Mouse (Mus musculus) CH12.LX (cell line): ENCODE results near the gene Polr2b. TPM values are rescaled to one million over a fixed set of nuclear protein-coding genes. Genes with fewer than 3 reads are reported as not detected.
A peak's percentile ranks its signal among the peaks of the same experiment; 100 is the strongest.

Experiments used
- DNase-seq: peaks from one replicate; pipeline ENCODE4 v3.0.0-alpha.2; 2013; ENCODE audit errors: extremely low read depth
- H3K27ac ChIP-seq: 2 replicates; pipeline ENCODE4 v1.5.1; 2012; ENCODE audit warnings: low read depth, mild to moderate bottlenecking, control low read depth, moderate library complexity; ENCODE audit not compliant: insufficient read depth
- H3K27me3 ChIP-seq: replicated peaks from 2 replicates; pipeline ENCODE3; 2012; ENCODE audit warnings: inconsistent platforms
- H3K36me3 ChIP-seq, 2 experiments: replicated peaks in 1 of 2; 2 replicates each; pipeline versions ENCODE3 to v1.6.1; 2012; ENCODE audit warnings: inconsistent platforms in 1 of 2, low read length in 1 of 2, mild to moderate bottlenecking in 1 of 2, mixed read lengths in 1 of 2, moderate library complexity in 1 of 2; ENCODE audit not compliant: control insufficient read depth in 1 of 2, insufficient read depth in 1 of 2
- H3K4me1 ChIP-seq, 2 experiments: 2 replicates each; pipeline ENCODE4 v1.6.1; 2012; ENCODE audit warnings: inconsistent platforms in 1 of 2, moderate library complexity in 1 of 2; ENCODE audit not compliant: insufficient read depth in 2 of 2, control insufficient read depth in 1 of 2
- H3K4me2 ChIP-seq: 2 replicates; pipeline ENCODE4 v1.6.1; 2012; ENCODE audit warnings: low read depth, mild to moderate bottlenecking, control low read depth; ENCODE audit not compliant: poor library complexity, insufficient read depth, severe bottlenecking
- H3K4me3 ChIP-seq, 3 experiments: fragments of 150-350 bp in 1 of 3; sonication (generic) in 1 of 3; replicated peaks in 1 of 3; 2 replicates each; pipeline versions ENCODE3 to v1.5.1; 2011 to 2012; ENCODE audit warnings: low read depth in 2 of 3, low read length in 2 of 3, mild to moderate bottlenecking in 2 of 3, moderate library complexity in 2 of 3, control low read depth in 1 of 3, improper control_type of control experiment in 1 of 3, inconsistent platforms in 1 of 3, mixed read lengths in 1 of 3; ENCODE audit not compliant: poor library complexity in 1 of 3
- H3K79me2 ChIP-seq: replicated peaks from 2 replicates; pipeline ENCODE4 v1.6.1; 2012; ENCODE audit warnings: mild to moderate bottlenecking, moderate library complexity; ENCODE audit not compliant: control insufficient read depth, poor library complexity, insufficient read depth, severe bottlenecking; ENCODE audit errors: extremely low read depth
- H3K9ac ChIP-seq: 2 replicates; pipeline ENCODE4 v1.6.1; 2012; ENCODE audit warnings: low read depth, mild to moderate bottlenecking, control low read depth, moderate library complexity; ENCODE audit not compliant: insufficient read depth
- H3K9me3 ChIP-seq: replicated peaks from 2 replicates; pipeline ENCODE3; 2012; ENCODE audit warnings: low read length, inconsistent platforms, mixed read lengths
- BHLHE40 ChIP-seq: IDR thresholded peaks from 2 replicates; pipeline ENCODE4 v1.6.1; 2011; ENCODE audit warnings: mild to moderate bottlenecking, low read depth, low read length, improper control_type of control experiment
- CHD1 ChIP-seq: IDR thresholded peaks from 2 replicates; pipeline ENCODE4 v1.6.1; 2012; ENCODE audit warnings: low read depth, low read length, improper control_type of control experiment, inconsistent platforms
- CHD2 ChIP-seq: IDR thresholded peaks from 2 replicates; pipeline ENCODE4 v1.6.1; 2011; ENCODE audit warnings: low read length, improper control_type of control experiment
- CTCF ChIP-seq, 2 experiments: IDR thresholded peaks in 1 of 2; conservative IDR thresholded peaks in 1 of 2; 2 replicates each; pipeline ENCODE4 v1.5.1; 2011 to 2012; ENCODE audit warnings: low read depth in 2 of 2, low read length in 2 of 2, improper control_type of control experiment in 1 of 2, inconsistent platforms in 1 of 2, mild to moderate bottlenecking in 1 of 2, moderate library complexity in 1 of 2
- E2F4 ChIP-seq: IDR thresholded peaks from 2 replicates; pipeline ENCODE4 v1.6.1; 2011; ENCODE audit warnings: low read depth, low read length, improper control_type of control experiment; ENCODE audit not compliant: insufficient replicate concordance
- ELF1 ChIP-seq: IDR thresholded peaks from 2 replicates; pipeline ENCODE4 v1.6.1; 2014; ENCODE audit warnings: low read depth, mild to moderate bottlenecking, inconsistent platforms, low read length, improper control_type of control experiment
- EP300 ChIP-seq: IDR thresholded peaks from 2 replicates; pipeline ENCODE4 v1.6.1; 2011; ENCODE audit warnings: low read length, improper control_type of control experiment
- ETS1 ChIP-seq: conservative IDR thresholded peaks from 2 replicates; pipeline ENCODE4 v1.6.1; 2012; ENCODE audit warnings: low read depth, mild to moderate bottlenecking, inconsistent platforms, low read length, improper control_type of control experiment, moderate library complexity
- GABPA ChIP-seq: IDR thresholded peaks from 2 replicates; pipeline ENCODE4 v1.6.1; 2012; ENCODE audit warnings: low read depth, low read length, improper control_type of control experiment, inconsistent platforms; ENCODE audit not compliant: insufficient replicate concordance
- HCFC1 ChIP-seq: IDR thresholded peaks from 2 replicates; pipeline ENCODE4 v1.6.1; 2012; ENCODE audit warnings: low read depth, mild to moderate bottlenecking, inconsistent platforms, low read length, improper control_type of control experiment
- IRF4 ChIP-seq: IDR thresholded peaks from 2 replicates; pipeline ENCODE4 v1.6.1; 2014; ENCODE audit warnings: low read depth, mild to moderate bottlenecking, inconsistent platforms, low read length, improper control_type of control experiment
- JUN ChIP-seq: IDR thresholded peaks from 2 replicates; pipeline ENCODE4 v1.6.1; 2011; ENCODE audit warnings: low read depth, mild to moderate bottlenecking, low read length, improper control_type of control experiment, moderate library complexity; ENCODE audit not compliant: insufficient read depth
- JUND ChIP-seq: conservative IDR thresholded peaks from 2 replicates; pipeline ENCODE4 v1.6.1; 2011; ENCODE audit warnings: low read depth, low read length, improper control_type of control experiment
- KAT2A ChIP-seq: IDR thresholded peaks from 2 replicates; pipeline ENCODE4 v1.6.1; 2012; ENCODE audit warnings: low read length, improper control_type of control experiment, inconsistent platforms; ENCODE audit not compliant: insufficient replicate concordance
- MAFK ChIP-seq: IDR thresholded peaks from 2 replicates; pipeline ENCODE4 v1.6.1; 2011; ENCODE audit warnings: low read length, improper control_type of control experiment; ENCODE audit not compliant: insufficient replicate concordance
- MAX ChIP-seq: IDR thresholded peaks from 2 replicates; pipeline ENCODE4 v1.6.1; 2011; ENCODE audit warnings: low read length, improper control_type of control experiment
- MAZ ChIP-seq: IDR thresholded peaks from 2 replicates; pipeline ENCODE4 v1.6.1; 2012; ENCODE audit warnings: low read depth, mild to moderate bottlenecking, inconsistent platforms, low read length, improper control_type of control experiment, moderate library complexity
- MEF2A ChIP-seq: IDR thresholded peaks from 2 replicates; pipeline ENCODE4 v1.6.1; 2014; ENCODE audit warnings: low read depth, mild to moderate bottlenecking, inconsistent platforms, low read length, improper control_type of control experiment, borderline replicate concordance
- MXI1 ChIP-seq: IDR thresholded peaks from 2 replicates; pipeline ENCODE4 v1.6.1; 2011; ENCODE audit warnings: mild to moderate bottlenecking, low read depth, low read length, improper control_type of control experiment
- MYC ChIP-seq: IDR thresholded peaks from 2 replicates; pipeline ENCODE4 v1.6.1; 2011; ENCODE audit warnings: low read depth, mild to moderate bottlenecking, improper control_type of control experiment, low read length
- NELFE ChIP-seq: IDR thresholded peaks from 2 replicates; pipeline ENCODE4 v1.6.1; 2011; ENCODE audit warnings: low read depth, low read length, improper control_type of control experiment
- NRF1 ChIP-seq: IDR thresholded peaks from 2 replicates; pipeline ENCODE4 v1.6.1; 2014; ENCODE audit warnings: low read depth, mild to moderate bottlenecking, inconsistent platforms, low read length, improper control_type of control experiment, moderate library complexity
- PAX5 ChIP-seq: IDR thresholded peaks from 2 replicates; pipeline ENCODE4 v1.6.1; 2012; ENCODE audit warnings: low read length, inconsistent platforms, mixed read lengths
- POLR2A ChIP-seq: IDR thresholded peaks from 2 replicates; pipeline ENCODE4 v1.6.1; 2011; ENCODE audit warnings: low read depth, mild to moderate bottlenecking, improper control_type of control experiment, low read length
- POLR2AphosphoS2 ChIP-seq: IDR thresholded peaks from 2 replicates; pipeline ENCODE4 v1.6.1; 2011; ENCODE audit warnings: low read depth, low read length, improper control_type of control experiment
- RAD21 ChIP-seq: IDR thresholded peaks from 2 replicates; pipeline ENCODE4 v1.6.1; 2011; ENCODE audit warnings: low read depth, mild to moderate bottlenecking, low read length, improper control_type of control experiment, moderate library complexity
- RCOR1 ChIP-seq: conservative IDR thresholded peaks from 2 replicates; pipeline ENCODE4 v1.6.1; 2012; ENCODE audit warnings: low read depth, mild to moderate bottlenecking, inconsistent platforms, low read length, improper control_type of control experiment
- SIN3A ChIP-seq: IDR thresholded peaks from 2 replicates; pipeline ENCODE4 v1.6.1; 2012; ENCODE audit warnings: low read length, improper control_type of control experiment, inconsistent platforms
- SMC3 ChIP-seq: IDR thresholded peaks from 2 replicates; pipeline ENCODE4 v1.6.1; 2011; ENCODE audit warnings: low read depth, low read length, improper control_type of control experiment
- TBP ChIP-seq: conservative IDR thresholded peaks from 2 replicates; pipeline ENCODE4 v1.6.1; 2011; ENCODE audit warnings: low read depth, low read length, improper control_type of control experiment
- TCF12 ChIP-seq: IDR thresholded peaks from 2 replicates; pipeline ENCODE4 v1.6.1; 2014; ENCODE audit warnings: low read depth, mild to moderate bottlenecking, inconsistent platforms, low read length, improper control_type of control experiment
- UBTF ChIP-seq: IDR thresholded peaks from 2 replicates; pipeline ENCODE4 v1.6.1; 2012; ENCODE audit warnings: low read depth, mild to moderate bottlenecking, inconsistent platforms, low read length, improper control_type of control experiment, moderate library complexity
- USF1 ChIP-seq: IDR thresholded peaks from 2 replicates; pipeline ENCODE4 v1.6.1; 2014; ENCODE audit warnings: low read depth, mild to moderate bottlenecking, inconsistent platforms, low read length, improper control_type of control experiment
- USF2 ChIP-seq: conservative IDR thresholded peaks from 2 replicates; pipeline ENCODE4 v1.6.1; 2011; ENCODE audit warnings: low read depth, low read length, improper control_type of control experiment
- ZC3H11A ChIP-seq: IDR thresholded peaks from 2 replicates; pipeline ENCODE4 v1.6.1; 2012; ENCODE audit warnings: low read depth, mild to moderate bottlenecking, inconsistent platforms, low read length, improper control_type of control experiment
- ZKSCAN1 ChIP-seq: IDR thresholded peaks from 2 replicates; pipeline ENCODE4 v1.6.1; 2012; ENCODE audit warnings: low read depth, inconsistent platforms, low read length, improper control_type of control experiment, borderline replicate concordance
- ZMIZ1 ChIP-seq: IDR thresholded peaks from 2 replicates; pipeline ENCODE4 v1.6.1; 2012; ENCODE audit warnings: low read depth, mild to moderate bottlenecking, inconsistent platforms, low read length, improper control_type of control experiment
- ZNF384 ChIP-seq: IDR thresholded peaks from 2 replicates; pipeline ENCODE4 v1.6.1; 2012; ENCODE audit warnings: low read depth, low read length, improper control_type of control experiment, inconsistent platforms
- dilution Hi-C: fragments of 300-500 bp; cut with MboI; formaldehyde crosslinking; loops from 2 replicates; pipeline ENCODE4 v1.14.3; 2020; ENCODE audit warnings: low sequenced_read_pairs; ENCODE audit not compliant: extremely low pct_unique_long_range_greater_than_20kb, extremely low pct_ligation_motif_present
- in situ Hi-C: fragments of 300-500 bp; cut with MboI; formaldehyde crosslinking; loops from 3 replicates; pipeline ENCODE4 v1.14.3; 2019; ENCODE audit warnings: low sequenced_read_pairs, low pct_ligation_motif_present, low pct_unique_long_range_greater_than_20kb, mixed read lengths
- polyA plus RNA-seq: library from polyadenylated mRNA; unstranded; fragments of >175 nt; gene quantifications from 2 replicates; pipeline ENCODE4 v1.2.1, GENCODE M21; 2012; ENCODE audit warnings: low read depth; ENCODE audit not compliant: insufficient read length
- total RNA-seq, 2 experiments: library from RNA; depleted of rRNA; stranded (reverse); fragments of 300-350 nt in 1 of 2; fragments of >200 nt in 1 of 2; gene quantifications; 2 replicates each; pipeline ENCODE4 v1.2.3; 2012 to 2014

The Polr2b gene
- total and polyA plus RNA-seq, 3 experiments: 88.0 to 133 (median 119) TPM

- no peak overlapping the region for H3K9ac ChIP-seq
- DNase-seq: peak; percentile 91
- no peaks in the 10 kb centered on the region for H3K27me3 ChIP-seq
- H3K4me1 ChIP-seq: peaks cover 10 to 31% of the 10 kb centered on the region in 2 experiments
- H3K4me2 ChIP-seq: peak overlapping the region; percentile 88
- peaks cover 8 to 19% of the 10 kb centered on the region in 2 experiments for H3K36me3 ChIP-seq
- H3K4me3 ChIP-seq: peak overlapping the region; percentile 38 to 54 (median 46)
- dilution Hi-C loops: no loop called here
- H3K9me3 ChIP-seq: no peaks in the 10 kb centered on the region
- H3K79me2 ChIP-seq: no peaks in the 10 kb centered on the region
- TF ChIP-seq CHD2 (peak; percentile 42; the same call in 1 of the 2 replicates), JUND (no peak), ZC3H11A (peak; percentile 78), HCFC1 (peak; percentile 14; the same call in 1 of the 2 replicates), MYC (peak; percentile 86; the same call in 1 of the 2 replicates), CHD1 (no peak), TBP (no peak), ETS1 (no peak), IRF4 (peak; percentile 64), ZKSCAN1 (no peak), SIN3A (peak; percentile 86), RAD21 (peak; percentile 97), RCOR1 (0 out of 2 replicates have a peak, but pooled peaks have one; percentile 55), JUN (no peak), ZNF384 (no peak; the same call in 1 of the 2 replicates), UBTF (no peak), MEF2A (peak; percentile 17; the same call in 1 of the 2 replicates), GABPA (no peak), SMC3 (peak; percentile 96), POLR2A (no peak), USF2 (no peak), ELF1 (peak; percentile 70), NELFE (peak; percentile 55; the same call in 1 of the 2 replicates), PAX5 (no peak), MAX (peak; percentile 83), EP300 (no peak; the same call in 1 of the 2 replicates), ZMIZ1 (no peak), E2F4 (no peak), POLR2AphosphoS2 (no peak), USF1 (no peak), MXI1 (peak; percentile 92), TCF12 (peak; percentile 30; the same call in 1 of the 2 replicates), MAFK (no peak), KAT2A (0 out of 2 replicates have a peak, but pooled peaks have one; percentile 20), MAZ (peak; percentile 71; the same call in 1 of the 2 replicates), BHLHE40 (peak; percentile 43; the same call in 1 of the 2 replicates), CTCF (conservative IDR thresholded peaks at IDR 0.05 in 1 of 2, IDR thresholded peaks at IDR 0.05 in 1 of 2; ENCODE audit: low read depth in 2 of 2, low read length in 2 of 2) (peak; percentile 67 to 97), NRF1 (no peak)
- H3K27ac ChIP-seq: no peak overlapping the region
- in situ Hi-C loops: loop anchor here (5.0 to 25.0 kb wide), 2 partner anchors 108 to 433 kb away; no protein-coding TSS in a partner anchor
Observed at GRCm38 (mm10) chr5:77354361-77354787, 44.4 kb downstream of the Polr2b start.
